Mouse (Mus musculus): ENCODE measurements around the gene Atp1a3. TPM values are rescaled to one million over a fixed set of nuclear protein-coding genes. Genes with fewer than 3 reads are reported as not detected.
A peak's percentile ranks its signal among the peaks of the same experiment; 100 is the strongest.

The Atp1a3 gene
- polyA plus RNA-seq, 1 experiment from 2014 or later, result 3.4 TPM

DNA sequence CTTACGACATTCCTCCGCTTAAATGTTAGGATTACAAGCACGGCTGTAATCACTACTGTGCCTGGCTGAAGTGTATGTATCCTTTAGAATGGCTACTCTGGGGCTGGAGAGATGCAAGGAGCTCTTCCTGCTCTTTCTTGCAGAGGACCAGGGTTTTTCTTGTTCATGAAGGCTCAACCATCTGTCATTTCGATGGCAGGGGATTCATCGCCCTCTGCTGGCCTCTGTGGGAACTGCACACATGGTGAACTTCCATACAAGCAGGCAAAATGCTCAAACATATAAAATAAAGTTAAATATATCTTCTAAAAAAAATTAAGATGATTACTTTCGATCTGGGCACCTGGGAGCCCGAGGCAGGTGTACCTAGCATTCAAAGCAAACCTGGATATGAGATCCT, 30.2 kb upstream of the Atp1a3 start:
- WGBS, result 58% methylated on average over 7 of the region's 7 CpGs
- Histone ChIP-seq H3K27ac (ENCODE audit: low read depth, low read length) (no peak overlapping the region), H3K36me3 (ENCODE audit: control insufficient read depth, insufficient read depth) (no peaks in the 10 kb centered on the region)

DNA sequence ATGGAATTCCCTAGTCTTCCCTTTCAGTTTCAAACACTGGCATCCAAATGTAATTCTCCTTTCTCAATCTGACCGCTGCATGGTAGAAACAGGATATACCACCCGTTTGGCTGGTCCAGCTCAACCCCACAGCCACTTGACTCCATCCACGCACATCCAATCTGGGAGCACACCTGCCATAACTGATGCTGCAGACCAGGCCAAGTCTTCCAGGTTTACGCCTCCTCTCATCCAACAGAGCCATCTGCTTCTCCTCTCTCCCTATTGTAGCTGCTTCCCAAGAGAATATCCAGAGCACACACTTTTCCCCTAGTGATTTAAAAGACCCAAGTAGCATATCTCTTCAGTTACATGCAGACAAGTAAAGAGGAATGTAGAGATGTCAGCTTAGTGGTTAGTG, 29.0 kb upstream of the Atp1a3 start:
- H3K4me2 ChIP-seq (replicated peaks; ENCODE audit: low read depth), result no peak overlapping the region
- H3K27me3 ChIP-seq (replicated peaks; ENCODE audit: control insufficient read depth, insufficient read depth, low read length), result no peaks in the 10 kb centered on the region
- WGBS, result 88% methylated on average over 4 of the region's 4 CpGs
- H3K9me3 ChIP-seq (ENCODE audit: control insufficient read depth), result no peaks in the 10 kb centered on the region
- no peak overlapping the region for H3K9ac ChIP-seq (ENCODE audit: low read depth, low read length)
- no peaks in the 10 kb centered on the region for H3K36me3 ChIP-seq (ENCODE audit: control insufficient read depth, insufficient read depth)
- no peak for ATAC-seq
- no peak overlapping the region for H3K27ac ChIP-seq (ENCODE audit: low read depth, low read length)
- no peak for TF ChIP-seq CTCF (IDR thresholded peaks at IDR 0.05; ENCODE audit: low read depth)
- no peaks in the 10 kb centered on the region for H3K4me1 ChIP-seq (replicated peaks; ENCODE audit: control insufficient read depth, insufficient read depth, low read length)
- no peak overlapping the region for H3K4me3 ChIP-seq (ENCODE audit: low read depth, low read length)

More for the DNA sequence above, 30.2 kb upstream of the Atp1a3 start:
- peak; percentile 86 for TF ChIP-seq CTCF (IDR thresholded peaks at IDR 0.05; ENCODE audit: low read depth)
- no peak overlapping the region for H3K4me3 ChIP-seq (ENCODE audit: low read depth, low read length)
- no peak for ATAC-seq
- H3K27me3 ChIP-seq (replicated peaks; ENCODE audit: control insufficient read depth, insufficient read depth, low read length), result no peaks in the 10 kb centered on the region
- H3K9ac ChIP-seq (ENCODE audit: low read depth, low read length), result no peak overlapping the region
- no peak overlapping the region for H3K4me2 ChIP-seq (replicated peaks; ENCODE audit: low read depth)
- H3K9me3 ChIP-seq (ENCODE audit: control insufficient read depth), result no peaks in the 10 kb centered on the region
- H3K4me1 ChIP-seq (replicated peaks; ENCODE audit: control insufficient read depth, insufficient read depth, low read length), result no peaks in the 10 kb centered on the region

DNA sequence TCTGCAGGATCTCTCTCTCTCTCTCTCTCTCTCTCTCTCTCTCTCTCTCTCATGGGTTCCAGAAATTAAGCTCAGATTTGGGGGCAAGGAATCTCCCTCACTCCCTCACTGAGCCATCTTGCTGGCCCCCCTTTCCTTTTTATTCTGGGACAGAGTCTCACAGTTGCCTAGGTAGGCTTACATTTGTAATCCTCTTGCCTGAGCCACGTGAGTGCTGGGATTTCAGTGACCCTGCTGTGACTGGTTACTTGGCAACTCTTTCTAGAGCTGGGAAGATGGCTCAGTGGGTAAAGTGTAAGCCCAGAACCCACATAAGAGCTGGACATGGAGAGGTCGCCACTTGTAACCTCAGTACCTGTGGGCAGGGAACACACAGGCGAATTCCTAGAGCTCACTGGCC, 25.8 kb upstream of the Atp1a3 start:
- Histone ChIP-seq H3K9ac (ENCODE audit: low read depth, low read length) (no peak overlapping the region), H3K4me2 (replicated peaks; ENCODE audit: low read depth) (no peak overlapping the region), H3K27ac (ENCODE audit: low read depth, low read length) (no peak overlapping the region), H3K9me3 (ENCODE audit: control insufficient read depth) (no peaks in the 10 kb centered on the region), H3K4me3 (ENCODE audit: low read depth, low read length) (no peak overlapping the region), H3K36me3 (ENCODE audit: control insufficient read depth, insufficient read depth) (no peaks in the 10 kb centered on the region), H3K27me3 (replicated peaks; ENCODE audit: control insufficient read depth, insufficient read depth, low read length) (no peaks in the 10 kb centered on the region), H3K4me1 (replicated peaks; ENCODE audit: control insufficient read depth, insufficient read depth, low read length) (no peaks in the 10 kb centered on the region)
- WGBS, result 74% methylated on average over 3 of the region's 3 CpGs
- no peak for TF ChIP-seq CTCF (IDR thresholded peaks at IDR 0.05; ENCODE audit: low read depth)
- no peak for ATAC-seq

- H3K4me1 ChIP-seq (replicated peaks; ENCODE audit: control insufficient read depth, insufficient read depth, low read length), result no peaks in the 10 kb centered on the region
- WGBS, result 51% methylated on average over 5 of the region's 5 CpGs
- no peak for ATAC-seq
- no peak overlapping the region for H3K4me3 ChIP-seq (ENCODE audit: low read depth, low read length)
- H3K9me3 ChIP-seq (ENCODE audit: control insufficient read depth), result no peaks in the 10 kb centered on the region
- TF ChIP-seq CTCF (IDR thresholded peaks at IDR 0.05; ENCODE audit: low read depth), result peak; percentile 88
- H3K4me2 ChIP-seq (replicated peaks; ENCODE audit: low read depth), result no peak overlapping the region
- H3K9ac ChIP-seq (ENCODE audit: low read depth, low read length), result no peak overlapping the region
- H3K27ac ChIP-seq (ENCODE audit: low read depth, low read length), result no peak overlapping the region
- H3K36me3 ChIP-seq (ENCODE audit: control insufficient read depth, insufficient read depth), result no peaks in the 10 kb centered on the region
- no peaks in the 10 kb centered on the region for H3K27me3 ChIP-seq (replicated peaks; ENCODE audit: control insufficient read depth, insufficient read depth, low read length)
Observed at GRCm38 (mm10) chr7:25030032-25030753, 24.4 kb upstream of the Atp1a3 start.

DNA sequence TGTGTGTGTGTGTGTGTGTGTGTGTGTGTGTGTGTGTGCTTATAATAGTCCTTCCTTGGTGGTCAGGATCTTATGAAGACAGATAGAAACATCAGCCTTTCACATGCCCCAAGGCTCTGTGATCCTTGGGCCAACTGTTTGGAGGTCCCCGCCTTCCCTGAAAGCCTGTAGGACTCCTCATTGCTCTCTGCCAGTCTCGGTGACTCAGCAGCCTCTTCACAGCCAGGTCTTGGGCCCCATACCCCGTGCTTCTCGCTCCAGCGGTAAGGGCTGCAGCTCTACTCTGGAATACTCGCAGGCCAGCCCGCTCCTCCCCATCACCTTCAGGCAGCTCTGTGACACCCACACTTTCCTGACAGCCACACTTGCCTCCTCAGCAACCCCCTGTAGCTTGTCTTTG, 20.7 kb upstream of the Atp1a3 start:
- Histone ChIP-seq H3K4me1 (replicated peaks; ENCODE audit: control insufficient read depth, insufficient read depth, low read length) (no peaks in the 10 kb centered on the region), H3K9ac (ENCODE audit: low read depth, low read length) (no peak overlapping the region), H3K4me3 (ENCODE audit: low read depth, low read length) (no peak overlapping the region), H3K27me3 (replicated peaks; ENCODE audit: control insufficient read depth, insufficient read depth, low read length) (no peaks in the 10 kb centered on the region), H3K36me3 (ENCODE audit: control insufficient read depth, insufficient read depth) (no peaks in the 10 kb centered on the region), H3K27ac (ENCODE audit: low read depth, low read length) (no peak overlapping the region), H3K4me2 (replicated peaks; ENCODE audit: low read depth) (no peak overlapping the region), H3K9me3 (ENCODE audit: control insufficient read depth) (no peaks in the 10 kb centered on the region)
- TF ChIP-seq CTCF (IDR thresholded peaks at IDR 0.05; ENCODE audit: low read depth), result no peak
- no peak for ATAC-seq
- 51% methylated on average over 7 of the region's 7 CpGs for WGBS

DNA sequence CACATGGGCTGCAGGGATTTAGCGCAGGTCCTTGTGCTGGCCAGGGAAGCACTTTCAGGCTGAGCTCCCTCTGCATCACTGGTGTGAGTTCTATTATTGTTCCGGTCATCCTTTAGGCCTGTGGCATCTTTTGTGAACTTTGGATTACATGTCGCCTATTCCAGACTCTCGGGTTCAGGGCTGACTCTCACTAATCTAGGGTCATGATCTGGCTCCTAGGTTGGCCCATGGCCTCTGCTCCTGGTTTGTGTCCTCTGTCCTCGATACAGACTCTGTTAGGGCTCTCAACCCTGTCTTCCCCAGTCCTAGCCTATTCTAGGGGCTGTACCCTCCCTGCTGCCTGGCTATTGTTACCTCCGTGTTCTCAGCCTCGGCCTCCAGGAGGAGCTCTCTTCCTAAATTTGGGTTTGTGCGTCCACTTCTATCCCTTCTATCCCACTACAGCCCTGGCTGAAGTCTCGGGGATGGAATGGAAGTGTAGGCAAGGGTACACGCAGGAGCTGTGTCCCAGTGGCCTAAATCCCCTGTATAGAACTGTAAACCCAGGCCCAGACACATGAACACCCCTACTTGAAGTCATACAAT, 20.2 kb upstream of the Atp1a3 start:
- Histone ChIP-seq H3K4me2 (replicated peaks; ENCODE audit: low read depth) (no peak overlapping the region), H3K27ac (ENCODE audit: low read depth, low read length) (no peak overlapping the region), H3K27me3 (replicated peaks; ENCODE audit: control insufficient read depth, insufficient read depth, low read length) (no peaks in the 10 kb centered on the region), H3K36me3 (ENCODE audit: control insufficient read depth, insufficient read depth) (no peaks in the 10 kb centered on the region), H3K4me3 (ENCODE audit: low read depth, low read length) (no peak overlapping the region), H3K4me1 (replicated peaks; ENCODE audit: control insufficient read depth, insufficient read depth, low read length) (no peaks in the 10 kb centered on the region), H3K9me3 (ENCODE audit: control insufficient read depth) (no peaks in the 10 kb centered on the region), H3K9ac (ENCODE audit: low read depth, low read length) (no peak overlapping the region)
- no peak for ATAC-seq
- TF ChIP-seq CTCF (IDR thresholded peaks at IDR 0.05; ENCODE audit: low read depth), result peak; percentile 46
- 66% methylated on average over 10 of the region's 10 CpGs for WGBS

All from intestine, postnatal 0 days (tissue).